Mouse (Mus musculus): Measurements from ENCODE around the gene Man1a2. TPM values are rescaled to one million over a fixed set of nuclear protein-coding genes. Genes with fewer than 3 reads are reported as not detected.

Man1a2 gene
- total RNA-seq (2014; rRNA removed): 51.5 and 62.7 TPM in 2 replicates
- 42.6 and 70.7 TPM in 2 replicates for polyA plus RNA-seq (2015; fragmentation: Nextera tagmentation; extraction: Ambion mirVana)

- Histone ChIP-seq H3K36me3 (ENCODE audit: insufficient read depth, low read length) (no peaks in the 10 kb centered on the region), H3K4me3 (ENCODE audit: low read depth, low read length) (peak within 1 kb of the TSS; percentile 54), H3K9ac (replicated peaks; ENCODE audit: low read length, poor library complexity, severe bottlenecking) (peak within 1 kb of the TSS; percentile 90), H3K4me2 (ENCODE audit: low read depth, low read length, poor library complexity, severe bottlenecking) (peak within 1 kb of the TSS; percentile 86), H3K9me3 (ENCODE audit: low read length) (no peaks in the 10 kb centered on the region), H3K27me3 (ENCODE audit: insufficient read depth, low read length) (no peaks in the 10 kb centered on the region), H3K4me1 (ENCODE audit: insufficient read depth, low read length) (peaks cover 9% of the 10 kb centered on the region; the same call in 1 of the 2 replicates), H3K27ac (ENCODE audit: low read depth, low read length) (peak within 1 kb of the TSS; percentile 98)
- WGBS: under 1% methylated on average over 48 of the region's 92 CpGs
- no peak for TF ChIP-seq CTCF (IDR thresholded peaks at IDR 0.05)
- peak; percentile 87 for DNase-seq (ENCODE audit: low spot score)
- peak; percentile 84 for ATAC-seq (ENCODE audit: low FRiP score)
These were observed at the start of gene Man1a2 for GRCm38 (mm10) chr3:100685087-100685762. Man1a2 (minus strand) TSS chr3:100685503.

DNA sequence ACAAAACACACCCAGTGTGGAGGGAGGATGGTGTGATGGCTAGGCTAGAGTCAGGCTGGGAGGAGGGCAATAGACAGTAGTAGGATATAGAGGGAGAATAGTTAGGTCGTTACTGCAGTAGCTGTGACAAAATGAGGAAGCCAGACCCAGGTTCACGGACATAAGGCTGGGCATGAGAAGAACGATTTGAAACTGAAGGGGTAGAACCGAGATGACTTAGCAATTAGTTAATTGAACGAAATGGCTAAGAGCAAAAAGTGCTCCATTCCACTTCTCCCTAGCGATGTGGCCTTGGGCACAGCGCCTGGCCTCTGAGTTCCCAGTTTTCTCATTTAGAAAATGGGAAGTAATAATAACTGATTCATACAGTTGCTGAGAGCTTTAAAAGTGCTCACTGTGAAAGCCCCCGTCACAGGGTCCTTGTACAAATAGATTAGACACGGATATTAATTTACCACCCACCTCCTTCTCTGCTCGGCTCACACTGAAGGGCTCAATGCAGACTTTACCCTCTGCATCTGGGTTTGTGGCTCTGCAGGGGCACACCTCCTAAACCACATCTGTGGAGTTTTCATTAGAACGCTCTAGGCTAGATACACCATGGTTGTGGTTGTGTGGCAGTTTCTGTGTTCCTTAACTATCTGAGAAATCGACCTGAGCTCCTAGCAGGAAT is 49.3 kb upstream of the Man1a2 start:
- H3K9ac ChIP-seq (replicated peaks; ENCODE audit: low read length, poor library complexity, severe bottlenecking): no peak overlapping the region
- no peaks in the 10 kb centered on the region for H3K27me3 ChIP-seq (ENCODE audit: insufficient read depth, low read length)
- no peaks in the 10 kb centered on the region for H3K36me3 ChIP-seq (ENCODE audit: insufficient read depth, low read length)
- WGBS: 47% methylated on average over 12 of the region's 12 CpGs
- no peak for TF ChIP-seq CTCF (IDR thresholded peaks at IDR 0.05)
- H3K4me3 ChIP-seq (ENCODE audit: low read depth, low read length): no peak overlapping the region
- H3K4me2 ChIP-seq (ENCODE audit: low read depth, low read length, poor library complexity, severe bottlenecking): no peak overlapping the region
- no peak overlapping the region for H3K27ac ChIP-seq (ENCODE audit: low read depth, low read length)
- H3K4me1 ChIP-seq (ENCODE audit: insufficient read depth, low read length): no peaks in the 10 kb centered on the region
- no peaks in the 10 kb centered on the region for H3K9me3 ChIP-seq (ENCODE audit: low read length)
- ATAC-seq (ENCODE audit: low FRiP score) (no peak), DNase-seq (ENCODE audit: low spot score) (no peak)

DNA sequence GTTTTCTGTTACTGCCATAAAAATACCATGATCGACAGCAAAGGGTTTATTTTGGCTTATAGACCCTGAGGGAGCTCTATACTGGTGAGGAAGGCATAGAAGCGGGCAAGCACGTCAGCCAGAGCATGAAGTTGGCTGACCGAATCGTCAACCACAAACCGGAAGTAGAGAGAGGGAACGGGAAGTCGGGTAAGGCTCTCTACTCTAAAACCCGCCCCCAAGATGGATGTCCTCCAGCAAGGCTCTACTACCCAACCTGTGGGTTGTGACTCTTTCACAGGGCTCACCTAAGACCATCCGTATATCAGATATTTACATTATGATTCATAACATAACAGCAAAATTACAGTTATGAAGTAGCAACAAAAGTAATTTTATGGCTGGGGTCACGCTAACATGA is 46.6 kb upstream of the Man1a2 start:
- ATAC-seq (ENCODE audit: low FRiP score) (no peak), DNase-seq (ENCODE audit: low spot score) (no peak)
- Histone ChIP-seq H3K4me3 (ENCODE audit: low read depth, low read length) (no peak overlapping the region), H3K9me3 (ENCODE audit: low read length) (no peaks in the 10 kb centered on the region), H3K36me3 (ENCODE audit: insufficient read depth, low read length) (no peaks in the 10 kb centered on the region), H3K27me3 (ENCODE audit: insufficient read depth, low read length) (no peaks in the 10 kb centered on the region), H3K9ac (replicated peaks; ENCODE audit: low read length, poor library complexity, severe bottlenecking) (no peak overlapping the region), H3K27ac (ENCODE audit: low read depth, low read length) (no peak overlapping the region), H3K4me1 (ENCODE audit: insufficient read depth, low read length) (no peaks in the 10 kb centered on the region), H3K4me2 (ENCODE audit: low read depth, low read length, poor library complexity, severe bottlenecking) (no peak overlapping the region)
- TF ChIP-seq CTCF (IDR thresholded peaks at IDR 0.05): no peak
- WGBS: 95% methylated on average over 11 of the region's 11 CpGs

DNA sequence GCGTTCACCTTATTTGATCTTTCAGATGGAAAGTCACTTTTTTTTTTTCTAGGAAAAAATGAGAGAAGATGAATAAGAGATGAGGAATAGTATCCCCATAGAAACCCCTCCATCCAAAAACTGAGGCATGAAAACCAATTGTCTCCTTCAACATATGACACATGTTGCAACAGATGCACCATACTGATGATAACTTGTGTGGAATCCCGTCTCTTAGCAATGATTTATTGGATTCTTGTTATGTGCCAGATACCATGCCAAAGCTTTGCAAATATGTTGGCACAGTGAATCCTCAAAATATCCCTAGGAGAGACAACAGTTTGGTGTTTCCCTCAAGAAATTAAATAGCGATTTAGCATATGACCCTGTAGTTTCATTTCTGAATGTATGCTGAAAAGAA is 46.0 kb upstream of the Man1a2 start:
- H3K9me3 ChIP-seq (ENCODE audit: low read length): no peaks in the 10 kb centered on the region
- H3K9ac ChIP-seq (replicated peaks; ENCODE audit: low read length, poor library complexity, severe bottlenecking): no peak overlapping the region
- H3K4me1 ChIP-seq (ENCODE audit: insufficient read depth, low read length): no peaks in the 10 kb centered on the region
- no peak for TF ChIP-seq CTCF (IDR thresholded peaks at IDR 0.05)
- WGBS: 90% methylated on average over 3 of the region's 3 CpGs
- no peak overlapping the region for H3K27ac ChIP-seq (ENCODE audit: low read depth, low read length)
- H3K27me3 ChIP-seq (ENCODE audit: insufficient read depth, low read length): no peaks in the 10 kb centered on the region
- H3K4me3 ChIP-seq (ENCODE audit: low read depth, low read length): no peak overlapping the region
- H3K4me2 ChIP-seq (ENCODE audit: low read depth, low read length, poor library complexity, severe bottlenecking): no peak overlapping the region
- no peaks in the 10 kb centered on the region for H3K36me3 ChIP-seq (ENCODE audit: insufficient read depth, low read length)
- ATAC-seq (ENCODE audit: low FRiP score): no peak
- no peak for DNase-seq (ENCODE audit: low spot score)

- Histone ChIP-seq H3K9me3 (ENCODE audit: low read length) (no peaks in the 10 kb centered on the region), H3K27ac (ENCODE audit: low read depth, low read length) (no peak overlapping the region), H3K4me2 (ENCODE audit: low read depth, low read length, poor library complexity, severe bottlenecking) (no peak overlapping the region), H3K4me3 (ENCODE audit: low read depth, low read length) (no peak overlapping the region), H3K4me1 (ENCODE audit: insufficient read depth, low read length) (no peaks in the 10 kb centered on the region), H3K27me3 (ENCODE audit: insufficient read depth, low read length) (no peaks in the 10 kb centered on the region), H3K9ac (replicated peaks; ENCODE audit: low read length, poor library complexity, severe bottlenecking) (no peak overlapping the region), H3K36me3 (ENCODE audit: insufficient read depth, low read length) (no peaks in the 10 kb centered on the region)
- 82% methylated on average over 4 of the region's 4 CpGs for WGBS
- DNase-seq (ENCODE audit: low spot score) (no peak), ATAC-seq (ENCODE audit: low FRiP score) (no peak)
- no peak for TF ChIP-seq CTCF (IDR thresholded peaks at IDR 0.05)
These were observed 42.9 kb upstream of the Man1a2 start for GRCm38 (mm10) chr3:100728008-100728712.
